Mouse (Mus musculus): Measurements from ENCODE around the gene Pde6b.

Gene Pde6b

DNA sequence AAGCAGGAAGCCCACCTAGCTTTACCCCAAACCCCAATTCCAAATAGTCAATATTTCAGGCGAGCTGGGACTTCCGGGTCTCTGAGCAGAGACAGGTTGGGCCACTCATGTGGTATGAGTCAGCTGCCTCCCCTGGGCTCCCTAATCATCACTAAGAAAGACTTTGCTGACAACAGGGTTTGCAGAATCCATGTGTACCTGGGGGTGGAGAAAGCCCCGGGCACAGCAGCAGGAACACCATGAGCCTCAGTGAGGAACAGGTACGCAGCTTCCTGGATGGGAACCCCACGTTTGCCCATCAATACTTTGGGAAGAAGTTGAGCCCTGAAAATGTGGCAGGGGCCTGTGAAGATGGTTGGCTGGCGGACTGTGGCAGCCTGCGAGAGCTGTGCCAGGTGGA, at the start of gene Pde6b:
TSS of gene Pde6b (plus strand) at position 191 of the 400 bp plus-strand sequence.
- no peak for DNase-seq

DNA sequence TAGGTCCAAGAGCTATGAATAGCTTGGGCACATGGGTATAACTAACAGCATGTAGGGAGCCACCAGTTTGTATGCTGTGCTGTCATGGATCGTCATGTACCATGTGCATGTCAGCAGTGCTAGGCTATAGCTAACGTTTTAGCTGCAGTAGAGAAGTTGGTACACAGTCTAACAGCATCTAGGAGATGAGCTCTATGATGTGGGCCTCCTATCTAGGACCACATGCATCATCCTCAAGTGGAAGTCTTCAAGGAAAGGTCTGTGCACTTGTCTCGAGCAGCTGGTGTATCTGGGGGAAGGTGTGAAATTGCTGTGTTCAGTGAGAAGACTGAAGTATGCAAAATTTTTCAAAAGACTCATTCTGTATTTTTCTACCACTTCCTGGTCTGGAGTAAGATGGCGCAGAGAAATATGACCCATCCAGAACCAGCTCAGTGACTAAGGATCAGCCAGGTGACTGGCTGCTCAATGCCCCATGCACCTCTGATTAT, 44.5 kb upstream of the Pde6b start:
- no peak for DNase-seq

DNA sequence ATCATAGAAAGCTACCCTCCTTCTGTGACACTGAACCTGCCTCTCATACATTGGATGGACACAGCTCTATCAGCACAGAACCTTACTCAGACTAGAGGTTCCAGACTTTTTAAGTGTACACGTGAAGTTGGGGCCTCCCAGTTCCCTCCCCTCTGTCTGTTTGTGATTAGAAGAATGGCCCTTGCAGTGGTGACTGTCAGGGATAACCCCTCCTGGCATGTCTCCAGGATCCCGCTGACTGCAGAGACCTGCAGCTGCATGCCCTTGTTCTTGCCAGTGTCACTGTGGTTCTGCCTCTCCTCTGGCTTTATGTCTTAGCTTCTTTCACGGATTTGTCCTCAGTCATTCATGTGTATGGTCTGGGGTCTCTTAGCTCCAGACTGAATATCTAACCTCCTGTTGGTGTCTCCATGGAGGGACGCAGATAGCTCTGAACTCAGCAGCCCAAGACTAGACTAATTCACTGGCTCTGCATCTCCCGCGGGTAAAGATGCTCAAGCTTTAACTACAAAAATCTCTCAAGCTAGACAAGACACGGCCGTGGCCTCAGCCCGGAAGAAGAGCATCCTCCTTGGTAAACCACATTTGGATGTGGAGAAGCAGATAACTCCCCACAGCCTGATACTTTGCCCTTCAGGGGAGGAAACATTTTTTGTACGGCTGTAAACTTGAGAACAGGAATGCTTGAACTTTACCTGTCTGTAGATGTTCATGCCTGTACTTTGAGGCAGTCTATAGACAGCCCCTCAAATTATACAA, 42.7 kb upstream of the Pde6b start:
- DNase-seq: no peak

DNA sequence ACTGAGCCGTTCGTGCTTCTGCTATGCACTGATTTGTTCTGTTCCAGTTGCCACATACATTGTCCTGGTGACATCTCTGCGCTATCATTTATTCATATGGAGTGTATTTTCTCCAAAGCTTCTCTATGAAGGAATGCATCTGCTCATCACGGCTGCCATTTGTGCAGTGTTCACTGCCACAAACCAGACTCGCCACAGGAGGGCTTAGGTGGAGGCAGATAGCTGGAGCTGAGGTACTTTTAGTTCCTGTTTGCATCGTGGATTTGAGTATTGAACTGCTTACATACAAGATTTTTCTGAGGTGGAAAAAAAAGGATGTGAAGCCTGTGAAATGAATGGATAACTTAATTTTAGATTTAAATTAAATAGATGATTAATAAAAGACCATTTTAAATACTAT, 40.3 kb upstream of the Pde6b start:
- DNase-seq: no peak

DNA sequence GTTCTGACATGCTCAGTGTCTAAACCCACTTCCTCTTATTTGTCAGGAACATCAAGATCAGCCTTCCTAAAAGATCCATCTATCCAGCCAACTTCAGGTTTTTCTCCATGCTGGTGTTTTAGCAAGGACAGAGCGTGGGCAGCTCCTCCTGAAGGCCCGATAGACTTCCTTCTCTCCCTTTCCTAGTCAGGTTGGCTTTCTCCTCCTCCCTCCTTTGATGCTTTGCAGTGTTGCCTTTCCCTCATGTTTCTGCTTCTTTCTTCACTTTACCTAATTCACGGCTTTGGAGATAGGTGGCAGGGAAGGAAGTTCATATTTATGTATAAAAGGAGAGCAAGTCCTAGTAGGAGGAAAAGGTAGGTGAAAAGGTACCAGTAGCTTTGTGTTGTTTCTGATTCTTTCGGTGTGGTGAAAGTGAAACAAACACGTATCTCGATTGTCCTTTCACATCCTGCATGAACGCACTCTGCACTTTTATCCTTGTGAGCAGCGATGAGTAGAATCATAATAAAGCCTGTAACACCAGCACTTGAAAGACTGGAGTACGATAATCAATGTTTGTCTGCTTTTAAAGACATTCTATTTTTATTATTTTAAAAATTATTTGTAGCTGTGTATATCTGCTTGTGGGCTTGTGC, 38.6 kb upstream of the Pde6b start:
- DNase-seq: no peak

DNA sequence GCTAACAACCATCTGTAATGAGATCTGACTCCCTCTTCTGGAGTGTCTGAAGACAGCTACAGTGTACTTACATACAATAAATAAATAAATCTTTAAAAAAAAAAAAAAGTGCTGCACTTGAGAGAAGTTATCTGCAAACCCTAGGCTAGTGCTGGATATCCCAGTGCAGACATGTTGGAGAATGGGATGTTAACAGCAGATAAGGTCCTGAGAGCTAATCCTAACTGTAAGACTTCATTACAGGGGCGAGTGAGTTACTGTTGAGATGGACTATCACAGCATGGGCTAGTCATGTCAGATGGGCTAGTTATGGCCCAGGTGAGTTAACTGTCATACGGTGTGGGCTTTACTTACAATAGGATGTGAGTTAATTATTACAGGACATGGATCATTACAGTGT, 34.1 kb upstream of the Pde6b start:
- DNase-seq: no peak

DNA sequence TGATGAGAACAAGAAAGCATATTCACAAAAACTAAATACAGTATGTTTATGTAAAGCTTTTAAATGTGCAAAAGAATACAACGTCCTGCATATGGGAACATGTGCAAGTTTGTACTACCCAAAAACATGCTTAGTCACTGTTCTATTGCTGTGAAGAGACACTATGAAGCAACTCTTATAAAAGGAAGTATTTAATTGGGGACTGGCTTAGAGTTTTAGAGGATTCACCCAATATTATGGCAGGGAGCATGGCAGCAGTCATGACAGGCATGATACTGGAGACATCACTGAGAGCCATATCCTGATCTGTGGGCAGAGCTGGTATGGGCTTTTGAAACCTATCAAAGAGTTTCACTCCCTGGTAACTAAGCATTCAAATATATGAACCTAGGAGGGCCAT, 30.3 kb upstream of the Pde6b start:
- no peak for DNase-seq

DNA sequence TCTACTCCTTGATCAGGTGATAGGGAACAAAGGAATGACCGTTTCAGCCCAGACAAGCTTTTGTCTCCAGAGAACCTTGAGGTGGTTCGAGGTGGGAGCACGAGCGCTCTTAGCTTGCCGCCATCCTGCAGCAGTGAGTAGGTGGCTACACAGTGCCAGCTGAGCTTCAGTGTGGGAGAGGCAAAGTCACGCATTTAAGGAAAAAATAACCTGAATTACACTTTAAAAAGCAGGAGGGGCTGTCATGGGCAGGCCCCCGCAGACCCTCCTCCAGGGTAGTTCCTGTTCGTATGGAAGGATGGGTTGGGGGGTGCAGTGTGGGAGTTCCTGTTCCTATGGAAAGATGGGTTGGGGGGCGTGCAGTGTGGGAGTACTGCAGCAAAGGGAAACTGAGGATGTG, 28.7 kb upstream of the Pde6b start:
- no peak for DNase-seq

DNA sequence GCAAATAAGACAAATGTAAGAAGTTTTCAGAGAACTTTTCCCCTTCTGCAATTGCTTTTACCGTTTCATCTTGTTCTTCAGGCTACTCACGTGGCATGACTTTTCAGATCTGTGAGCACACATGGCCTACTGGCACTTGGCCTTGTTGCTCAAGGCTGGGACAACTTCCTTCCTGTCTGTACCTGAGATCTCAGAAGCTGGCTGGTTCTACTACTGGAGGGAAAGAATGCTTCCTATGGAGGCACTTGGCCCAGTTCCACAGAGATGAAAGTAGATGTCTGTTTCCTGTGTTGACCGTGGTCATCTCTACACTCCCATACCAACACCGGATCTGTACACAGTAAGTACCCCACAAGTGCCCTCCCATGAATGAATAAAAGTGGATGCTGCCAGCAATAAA, 28.0 kb upstream of the Pde6b start:
- no peak for DNase-seq

DNA sequence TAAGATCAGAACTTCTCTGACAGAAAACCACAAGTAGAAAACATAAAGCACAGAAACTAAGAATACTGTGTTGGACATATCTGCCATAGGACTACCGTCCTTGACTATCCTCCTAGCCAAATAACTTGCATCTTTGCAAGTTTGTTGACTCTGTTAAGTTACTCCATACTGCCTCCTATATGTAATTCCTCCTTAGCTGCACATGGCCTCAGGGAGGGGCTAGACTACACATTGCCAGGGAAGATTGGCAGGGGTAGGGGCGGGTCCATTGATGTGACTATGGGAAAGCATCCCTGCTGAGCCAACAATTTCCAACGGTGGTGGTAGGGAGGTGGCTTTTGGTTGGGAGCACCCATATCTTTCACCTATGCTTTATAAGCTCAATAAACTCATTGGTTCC, 25.9 kb upstream of the Pde6b start:
- DNase-seq: no peak

DNA sequence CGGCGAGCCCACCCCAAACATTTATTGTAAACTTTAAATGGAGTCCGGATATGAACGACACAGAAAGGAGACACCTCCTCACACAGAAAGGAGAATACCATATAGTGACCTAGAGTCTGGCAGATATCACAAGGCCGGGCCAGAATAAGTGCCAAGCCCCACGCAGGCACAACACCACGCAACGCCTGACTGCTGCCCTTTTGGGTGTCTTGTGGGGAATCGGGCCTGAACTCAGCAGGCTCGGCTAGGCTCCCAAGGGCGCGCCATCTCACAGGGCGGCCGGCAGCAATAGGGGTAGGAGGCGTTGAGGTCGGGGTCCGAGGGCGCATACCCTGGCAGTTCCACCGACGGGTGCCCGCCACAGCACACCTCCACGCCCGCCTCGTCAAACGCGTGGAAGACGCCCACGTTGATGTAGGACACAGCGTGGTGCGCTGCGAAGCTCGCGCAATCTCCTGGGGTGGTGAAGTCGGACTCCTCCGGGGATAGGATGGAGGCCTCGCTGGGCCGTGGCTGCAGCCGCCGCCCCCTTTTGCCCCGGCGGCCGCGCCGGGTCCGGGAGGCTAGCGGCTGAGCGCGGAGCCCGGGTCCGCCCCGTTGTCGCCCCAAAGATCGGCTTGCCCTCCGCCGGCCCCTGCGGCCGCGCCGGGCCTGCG, 21.7 kb upstream of the Pde6b start:
- DNase-seq: no peak

DNA sequence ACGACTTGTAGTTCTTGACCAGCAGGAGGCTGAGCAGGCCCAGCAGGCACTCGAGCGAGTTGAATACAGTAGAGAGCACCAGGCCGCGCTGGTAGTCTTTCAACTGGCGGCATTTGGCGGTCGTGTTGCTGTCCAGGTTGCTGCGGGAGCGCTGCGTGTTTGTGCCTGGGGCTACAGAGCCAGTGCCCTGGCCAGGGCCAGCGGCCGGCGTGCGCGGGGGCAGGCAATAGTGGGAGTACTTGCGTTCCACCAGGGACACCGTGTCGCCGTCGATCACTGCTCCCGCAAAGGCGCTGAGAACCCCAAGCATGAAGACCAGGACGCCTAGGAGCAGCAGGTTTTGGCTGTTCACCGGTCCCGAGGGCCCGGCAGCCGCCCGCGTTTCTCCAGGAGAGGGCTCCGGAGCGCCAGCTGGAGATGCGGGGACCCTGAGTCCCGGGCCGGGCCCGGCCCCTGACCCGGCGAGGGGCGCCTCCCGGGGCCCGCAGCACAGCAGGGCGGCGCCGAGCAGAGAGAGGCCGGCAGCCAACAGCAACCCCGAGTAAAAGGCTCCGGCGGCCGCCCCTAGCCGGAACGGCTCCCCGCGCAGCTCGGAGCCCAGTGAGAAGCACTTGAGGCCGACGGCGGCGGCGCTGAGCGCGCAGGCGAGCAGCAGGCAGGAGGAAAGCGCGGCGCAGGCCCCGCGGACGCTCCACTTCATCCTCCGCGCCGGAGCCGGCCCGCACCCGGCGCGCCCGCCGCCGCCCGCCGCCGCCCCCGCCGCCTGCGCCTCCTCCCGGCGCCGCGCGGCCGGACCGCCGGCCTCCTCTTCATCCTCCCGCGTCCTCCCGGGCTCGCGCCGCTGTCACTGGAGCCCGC, 21.0 kb upstream of the Pde6b start:
- peak; percentile 11 to 50 for DNase-seq

DNA sequence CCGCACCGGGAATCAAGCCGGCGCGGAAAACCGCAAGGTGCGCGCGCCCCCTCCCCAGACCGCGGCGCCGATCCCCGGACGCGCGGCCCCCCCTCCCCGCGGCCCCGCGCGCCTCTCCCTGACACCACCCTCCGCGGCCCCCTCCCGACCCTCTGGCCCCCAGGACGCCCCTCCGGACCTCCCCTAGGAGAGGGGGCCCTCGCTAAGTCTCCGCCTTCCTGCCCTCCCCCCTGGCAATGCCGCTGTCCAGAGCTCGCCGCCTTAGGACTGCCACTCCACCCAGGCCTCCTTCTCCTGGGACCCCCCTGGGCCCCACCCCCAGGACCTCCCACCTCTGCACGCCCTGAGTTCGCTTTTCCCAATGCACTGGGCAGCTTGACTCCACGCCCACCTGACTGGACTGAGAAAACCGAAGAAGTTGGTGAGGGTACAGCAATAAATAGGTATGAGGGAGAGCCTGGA, 20.3 kb upstream of the Pde6b start, which contains the start of gene Gm42517:
TSS of gene Gm42517 (minus strand) at position 52 of the 462 bp plus-strand sequence.
- no peak for DNase-seq

DNA sequence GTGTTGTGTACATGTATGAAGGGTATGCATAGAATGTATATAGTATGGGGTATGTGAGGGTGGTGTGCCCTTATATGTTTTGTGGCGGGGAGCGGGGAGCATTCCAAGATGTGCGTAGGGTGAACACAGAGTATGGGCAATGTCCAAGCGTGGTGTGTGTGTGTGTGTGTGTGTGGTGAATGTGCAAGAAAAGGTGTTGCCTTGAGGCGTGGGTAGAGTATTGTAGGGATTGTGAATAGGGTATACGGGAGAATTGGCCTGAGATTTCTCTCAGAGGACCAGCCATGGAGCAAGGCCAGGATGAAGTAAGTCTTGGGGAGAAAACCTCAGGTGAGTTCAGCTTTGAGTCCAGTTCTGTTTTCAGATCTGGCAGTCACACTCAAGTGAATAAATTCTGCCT, 19.7 kb upstream of the Pde6b start:
- no peak for DNase-seq

DNA sequence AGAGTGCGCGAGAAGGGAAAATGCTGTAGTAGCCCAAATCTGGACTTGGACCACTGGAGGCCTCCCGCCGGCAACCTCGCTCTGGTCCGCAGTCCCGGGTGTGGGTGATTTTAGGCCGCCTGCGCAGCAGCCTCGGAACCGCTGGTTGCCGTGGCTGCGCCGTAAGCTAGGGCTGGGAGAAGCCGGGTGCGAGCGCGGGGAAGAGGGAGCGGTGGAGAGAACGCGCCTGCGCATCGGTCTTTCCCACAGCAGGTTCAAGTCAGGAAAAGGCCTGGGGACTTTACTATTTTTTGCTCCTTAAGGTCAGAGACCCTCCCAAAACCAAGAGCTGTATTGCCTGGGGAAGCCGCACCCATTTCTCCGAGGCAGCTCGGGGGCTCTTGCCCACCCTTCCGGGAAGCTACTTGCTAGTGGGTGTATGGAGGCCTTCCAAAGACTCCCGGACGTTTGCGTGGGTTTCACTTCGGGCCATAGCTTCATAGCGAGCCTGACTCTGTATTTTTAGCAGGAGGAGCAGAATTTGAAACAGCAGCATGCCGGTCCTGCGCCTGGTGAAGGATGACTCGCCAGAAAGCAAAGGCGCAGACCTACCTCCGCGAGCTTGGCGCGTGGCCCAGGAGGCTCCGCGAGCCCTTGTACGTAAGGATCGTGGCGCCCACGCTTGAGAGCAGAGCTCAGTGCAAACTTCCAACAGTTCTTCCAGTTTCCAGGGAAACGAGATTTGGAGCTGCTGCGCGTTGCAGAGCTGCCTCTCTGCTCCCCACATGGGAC, 19.2 kb upstream of the Pde6b start:
- peak in 1 of 2 experiments; percentile 54 for DNase-seq

DNA sequence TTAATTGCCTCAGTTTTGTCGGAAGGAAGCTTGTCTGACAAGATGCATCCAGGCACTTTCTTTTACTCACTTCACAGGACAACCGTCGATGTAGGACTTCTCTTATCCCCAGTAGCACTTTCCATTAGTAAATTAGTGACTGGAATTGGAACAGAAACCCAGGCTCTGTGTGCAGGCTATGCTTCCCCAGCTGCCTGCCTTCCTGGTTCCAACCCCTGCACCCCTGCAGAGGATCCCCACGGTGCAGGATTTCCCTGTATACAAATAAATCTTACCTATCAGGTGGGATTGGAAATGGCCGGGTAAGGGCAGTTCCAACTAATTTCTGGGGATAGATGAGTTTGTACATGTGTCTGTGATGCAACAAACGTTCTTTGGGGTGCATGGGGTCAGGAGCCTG, 18.2 kb upstream of the Pde6b start:
- no peak for DNase-seq

DNA sequence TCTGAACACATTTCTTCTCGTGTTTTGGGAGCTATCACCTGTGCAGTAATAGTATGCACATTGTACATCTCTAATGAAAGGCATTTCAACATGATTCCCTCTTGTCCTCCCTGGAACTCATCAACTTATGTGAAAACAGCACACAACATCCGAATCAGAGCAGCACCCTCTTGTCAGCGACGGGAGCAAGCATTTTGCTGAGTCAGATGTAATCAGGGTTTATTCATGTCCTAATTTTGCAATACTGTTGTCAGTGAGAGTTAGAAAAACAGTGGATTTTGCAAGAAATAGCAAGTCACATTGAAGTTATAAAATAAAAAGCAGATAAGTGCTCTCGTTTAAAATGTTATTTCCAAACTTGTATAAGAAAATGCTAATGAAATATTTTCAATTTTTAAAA, 14.1 kb upstream of the Pde6b start:
- DNase-seq: no peak

DNA sequence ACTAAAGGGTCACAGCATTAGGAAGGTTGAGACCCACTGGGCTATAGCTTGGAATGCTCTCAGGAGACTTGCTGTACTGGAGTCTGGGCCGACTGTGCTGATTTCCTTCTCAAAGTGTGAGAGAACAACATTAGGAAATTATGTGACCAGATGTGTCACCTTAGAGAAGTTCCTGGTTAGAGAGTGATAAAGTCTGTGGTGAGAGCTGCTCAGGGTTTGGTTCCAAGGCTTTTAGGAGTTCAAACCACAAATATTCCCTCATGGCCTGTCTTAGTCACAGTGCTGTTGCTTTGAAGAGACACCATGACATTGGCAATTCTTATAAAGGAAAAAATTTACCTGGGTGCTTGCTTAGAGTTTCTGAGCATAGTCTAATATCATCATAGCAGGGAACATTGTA, 12.1 kb upstream of the Pde6b start:
- DNase-seq: no peak

DNA sequence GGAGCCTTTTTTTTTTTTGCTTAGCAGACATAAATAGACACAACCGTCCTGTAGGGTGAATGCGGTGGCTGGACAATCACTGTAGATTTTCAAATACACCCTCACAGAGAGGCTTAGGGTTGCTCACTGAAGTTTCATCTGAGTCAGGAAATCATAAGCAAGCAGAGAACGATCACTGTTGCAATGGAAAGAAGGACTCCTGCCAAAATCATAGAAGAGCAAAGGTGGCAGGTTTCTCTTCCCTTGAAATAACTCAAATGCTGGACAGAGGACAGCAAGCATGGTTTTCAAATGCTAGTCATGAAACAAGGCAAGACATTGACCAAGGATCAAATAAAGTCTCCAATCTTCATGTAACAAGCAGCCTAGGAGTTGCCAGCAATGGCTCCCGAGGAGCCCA, 9.8 kb upstream of the Pde6b start:
- DNase-seq: no peak

DNA sequence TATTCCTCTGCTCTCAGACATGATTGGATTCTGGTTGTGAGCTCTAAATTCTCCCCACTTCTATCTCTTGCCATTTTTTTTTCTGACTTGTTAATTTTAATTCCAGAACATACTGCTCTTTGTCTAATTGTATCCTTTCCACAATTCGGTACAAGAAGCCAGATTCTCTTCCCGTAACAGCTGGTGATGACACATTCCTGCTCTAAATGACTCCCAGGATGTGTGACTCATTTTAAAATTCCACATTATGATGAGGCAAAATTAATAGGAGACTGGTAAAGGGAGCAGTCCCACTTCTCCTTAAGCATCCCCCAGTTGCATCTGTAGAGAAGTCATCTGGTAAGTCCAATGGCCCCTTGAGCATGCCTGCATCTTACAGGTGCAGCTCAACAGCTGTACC, 2.6 kb upstream of the Pde6b start:
- DNase-seq: no peak

DNA sequence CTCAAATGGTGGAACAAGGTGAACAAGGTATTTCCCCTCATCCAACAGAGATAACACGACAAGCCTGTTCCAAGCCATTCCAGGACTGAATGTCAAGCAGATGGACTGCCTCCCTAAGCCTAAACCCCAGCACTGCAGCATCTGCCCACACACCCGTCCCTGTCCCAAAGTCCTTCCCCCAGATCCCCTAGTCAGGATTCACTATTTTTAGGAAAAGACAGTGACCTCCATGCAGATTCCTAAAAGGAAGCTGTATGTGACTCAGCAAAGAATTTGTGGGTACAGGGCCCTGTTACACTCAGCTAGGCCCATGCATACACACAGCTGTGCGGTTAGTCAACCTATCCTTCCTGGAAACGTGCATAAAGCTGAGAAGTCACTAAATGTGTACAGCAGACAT, 1.7 kb upstream of the Pde6b start:
- DNase-seq: no peak

DNA sequence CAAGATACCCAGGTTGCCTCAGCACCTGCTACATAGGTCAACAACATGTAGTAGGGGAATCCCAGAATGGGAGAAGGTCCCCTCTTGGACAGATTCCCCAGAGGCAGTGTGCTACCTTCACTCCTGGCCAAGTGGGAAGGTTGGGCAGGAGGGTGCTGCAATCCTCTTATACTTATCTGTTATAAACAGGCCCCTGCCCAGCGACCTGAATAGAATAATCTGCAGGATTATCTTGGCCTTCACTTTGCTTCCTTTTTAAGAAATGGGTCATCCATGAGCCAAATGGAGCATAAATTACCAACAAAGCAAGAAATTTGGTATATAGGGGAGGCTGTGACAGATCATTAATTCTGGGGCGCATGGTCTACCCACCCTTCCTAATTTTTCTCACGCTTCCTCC, 1.6 kb downstream of the Pde6b start:
- DNase-seq: no peak
